Mouse (Mus musculus) myocyte (in vitro differentiated cells): Measurements from ENCODE around the gene Tmem230. TPM values are rescaled to one million over a fixed set of nuclear protein-coding genes. Genes with fewer than 3 reads are reported as not detected.

Source experiments
- H3K27me3 ChIP-seq: one replicate; pipeline ENCODE4 v1.6.1; 2011; ENCODE audit not compliant: control insufficient read depth, insufficient read depth, insufficient read length
- H3K36me3 ChIP-seq: one replicate; pipeline ENCODE4 v1.6.1; 2011; ENCODE audit not compliant: control insufficient read depth, insufficient read depth
- H3K4me2 ChIP-seq: one replicate; pipeline ENCODE4 v1.6.1; 2011; ENCODE audit warnings: low read depth, control low read depth
- H3K4me3 ChIP-seq: one replicate; pipeline ENCODE4 v1.5.1; 2011; ENCODE audit warnings: mild to moderate bottlenecking, control low read depth, moderate library complexity
- H3K79me2 ChIP-seq: one replicate; pipeline ENCODE4 v1.6.1; 2011; ENCODE audit not compliant: control insufficient read depth, insufficient read depth
- H3ac ChIP-seq: one replicate; pipeline ENCODE4 v1.6.1; 2011; ENCODE audit not compliant: control insufficient read depth, insufficient read length
- CEBPB ChIP-seq: IDR thresholded peaks from 2 replicates; pipeline ENCODE4 v1.6.1; 2011; ENCODE audit warnings: mild to moderate bottlenecking, moderate library complexity; ENCODE audit not compliant: poor library complexity, insufficient read depth, severe bottlenecking
- E2F4 ChIP-seq: IDR thresholded peaks from one replicate; pipeline ENCODE4 v1.6.1; 2011; ENCODE audit warnings: mild to moderate bottlenecking, control low read depth, moderate library complexity; ENCODE audit not compliant: insufficient read depth
- MAX ChIP-seq: IDR thresholded peaks from one replicate; pipeline ENCODE4 v1.6.1; 2011; ENCODE audit warnings: low read depth, mild to moderate bottlenecking, control low read depth
- MYOD1 ChIP-seq, 3 experiments: IDR thresholded peaks; one replicate each; pipeline ENCODE4 v1.6.1; 2011; ENCODE audit warnings: control low read depth in 2 of 3, low read depth in 2 of 3, mild to moderate bottlenecking in 2 of 3, moderate library complexity in 1 of 3; ENCODE audit not compliant: insufficient read length in 2 of 3, control insufficient read depth in 1 of 3
- MYOG ChIP-seq, 3 experiments: IDR thresholded peaks; one replicate each; pipeline ENCODE4 v1.6.1; 2011; ENCODE audit warnings: control low read depth in 2 of 3, low read depth in 2 of 3, mild to moderate bottlenecking in 2 of 3; ENCODE audit not compliant: insufficient read length in 2 of 3, control insufficient read depth in 1 of 3, insufficient read depth in 1 of 3
- POLR2A ChIP-seq: IDR thresholded peaks from one replicate; pipeline ENCODE4 v1.6.1; 2011; ENCODE audit warnings: low read depth, mild to moderate bottlenecking, control low read depth, moderate library complexity; ENCODE audit not compliant: insufficient read length
- POLR2AphosphoS2 ChIP-seq: IDR thresholded peaks from one replicate; pipeline ENCODE4 v1.6.1; 2011; ENCODE audit warnings: low read depth, control low read depth; ENCODE audit not compliant: insufficient read length
- REST ChIP-seq: IDR thresholded peaks from one replicate; pipeline ENCODE4 v1.6.1; 2011; ENCODE audit warnings: mild to moderate bottlenecking, control low read depth, moderate library complexity; ENCODE audit not compliant: insufficient read depth, insufficient read length
- SRF ChIP-seq: IDR thresholded peaks from one replicate; pipeline ENCODE4 v1.6.1; 2011; ENCODE audit warnings: low read depth; ENCODE audit not compliant: control insufficient read depth, insufficient read length
- TCF12 ChIP-seq: IDR thresholded peaks from one replicate; pipeline ENCODE4 v1.6.1; 2011; ENCODE audit warnings: mild to moderate bottlenecking, control low read depth; ENCODE audit not compliant: poor library complexity, insufficient read depth, severe bottlenecking
- TCF3 ChIP-seq: IDR thresholded peaks from one replicate; pipeline ENCODE4 v1.6.1; 2011; ENCODE audit warnings: low read depth, control low read depth; ENCODE audit not compliant: insufficient read length
- USF1 ChIP-seq: IDR thresholded peaks from one replicate; pipeline ENCODE4 v1.6.1; 2011; ENCODE audit warnings: low read depth, mild to moderate bottlenecking, control low read depth, moderate library complexity
- polyA plus RNA-seq: library from polyadenylated mRNA; unstranded; fragments of >200 nt; fragmentation: generic; extraction: Trizol; gene quantifications from one replicate; pipeline ENCODE4 v1.2.1, GENCODE M21; 2012; ENCODE audit warnings: missing spikeins

Gene Tmem230
- polyA plus RNA-seq, 1 experiment: 76.6 TPM

DNA sequence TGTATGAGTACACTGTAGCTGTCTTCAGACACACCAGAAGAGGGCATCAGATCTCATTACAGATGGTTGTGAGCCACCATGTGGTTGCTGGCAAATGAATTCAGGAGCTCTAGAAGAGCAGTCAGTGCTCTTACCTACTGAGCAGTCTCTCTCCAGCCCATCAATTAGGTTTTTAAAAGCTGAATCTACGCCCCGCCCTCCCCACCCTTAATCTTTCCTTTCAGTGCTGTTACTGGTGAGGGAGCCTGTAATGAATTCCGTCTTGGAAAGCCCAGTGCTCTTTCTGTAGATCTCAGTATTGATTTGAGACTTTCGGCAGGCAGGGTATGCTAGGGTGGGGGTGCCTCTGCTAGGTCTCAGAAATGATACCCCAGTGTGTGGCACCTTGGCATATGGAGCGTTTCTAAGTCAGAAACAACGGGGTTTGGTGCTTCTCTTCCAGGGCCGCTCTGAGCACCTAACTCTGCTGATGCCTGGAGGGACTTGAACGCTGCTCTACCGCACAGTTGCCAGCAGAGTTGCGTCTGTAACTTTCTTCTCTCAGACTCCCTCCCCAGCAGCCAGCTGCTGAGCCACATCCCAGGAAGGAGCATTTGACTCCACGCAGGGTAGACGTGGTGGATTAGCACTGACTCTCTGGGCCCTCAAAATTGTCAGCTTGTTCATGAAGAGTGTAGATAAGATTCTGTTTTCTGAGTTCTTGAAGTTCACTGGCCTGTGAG, 35.0 kb upstream of the Tmem230 start:
- Histone ChIP-seq H3K36me3 (no peaks in the 10 kb centered on the region), H3K79me2 (peaks cover 38% of the 10 kb centered on the region), H3K4me2 (no peak overlapping the region), H3ac (no peak overlapping the region), H3K27me3 (no peaks in the 10 kb centered on the region), H3K4me3 (no peak overlapping the region)
- TF ChIP-seq TCF12 (no peak), MYOD1 (IDR thresholded peaks at IDR 0.05; ENCODE audit: control insufficient read depth in 1 of 3, insufficient read length in 2 of 3, low read depth in 2 of 3) (peak in 2 of 3 experiments; percentile 21 to 50), MYOG (IDR thresholded peaks at IDR 0.05; ENCODE audit: control insufficient read depth in 1 of 3, insufficient read depth in 1 of 3, insufficient read length in 2 of 3, low read depth in 2 of 3) (no peak)

DNA sequence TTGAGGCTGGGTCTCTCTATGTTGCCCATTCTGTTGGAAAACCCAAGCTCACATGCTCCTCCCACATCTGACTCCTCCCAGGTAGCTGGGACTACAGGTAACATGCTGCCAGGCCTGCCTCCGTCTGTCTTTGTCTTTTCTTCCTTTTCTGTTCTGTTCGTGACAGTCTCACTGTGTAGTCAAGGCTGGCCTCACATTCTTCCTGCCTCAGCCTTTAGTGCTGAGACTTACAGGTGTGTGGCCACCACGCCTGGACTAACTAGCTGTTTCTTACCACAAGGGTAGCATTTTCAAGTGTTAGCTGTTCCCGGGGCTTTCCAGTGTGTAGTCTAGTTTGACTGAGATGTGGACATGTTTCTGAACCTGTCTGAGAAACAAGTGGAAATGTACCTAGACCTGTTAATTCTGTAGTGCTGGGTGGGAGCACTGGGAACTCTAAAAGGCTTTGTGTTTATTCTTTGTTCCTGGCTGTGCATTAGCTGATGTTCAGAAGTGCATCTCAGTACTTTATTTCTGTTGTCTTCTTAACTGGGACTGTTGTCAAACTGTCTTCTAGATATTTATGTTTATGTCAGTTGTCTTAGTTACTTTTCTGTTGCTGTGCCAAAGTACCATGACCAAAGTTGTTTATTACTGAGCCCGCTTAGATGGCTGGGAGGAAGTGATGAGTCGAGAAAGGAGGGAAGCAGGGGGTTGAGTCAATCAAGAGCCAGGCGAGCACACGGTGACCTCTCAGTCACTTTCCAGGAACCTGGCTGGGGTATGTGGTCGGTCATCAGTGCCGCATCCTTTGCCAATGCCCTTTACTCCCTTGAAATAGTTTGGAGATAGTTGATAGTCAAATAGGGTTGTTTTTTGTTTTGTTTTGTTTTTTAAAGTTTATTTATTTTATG, 34.2 kb upstream of the Tmem230 start:
- TF ChIP-seq CEBPB: no peak
- TF ChIP-seq E2F4: no peak
- TF ChIP-seq POLR2AphosphoS2: no peak
- no peak for TF ChIP-seq TCF12
- TF ChIP-seq POLR2A: no peak
- TF ChIP-seq USF1: no peak
- TF ChIP-seq MAX: no peak
- no peak for TF ChIP-seq MYOG (IDR thresholded peaks at IDR 0.05; ENCODE audit: control insufficient read depth in 1 of 3, insufficient read depth in 1 of 3, insufficient read length in 2 of 3, low read depth in 2 of 3)
- TF ChIP-seq TCF3: no peak
- H3K36me3 ChIP-seq: no peaks in the 10 kb centered on the region
- peaks cover 34% of the 10 kb centered on the region for H3K79me2 ChIP-seq
- H3K4me2 ChIP-seq: no peak overlapping the region
- no peaks in the 10 kb centered on the region for H3K27me3 ChIP-seq
- H3K4me3 ChIP-seq: no peak overlapping the region
- no peak overlapping the region for H3ac ChIP-seq

DNA sequence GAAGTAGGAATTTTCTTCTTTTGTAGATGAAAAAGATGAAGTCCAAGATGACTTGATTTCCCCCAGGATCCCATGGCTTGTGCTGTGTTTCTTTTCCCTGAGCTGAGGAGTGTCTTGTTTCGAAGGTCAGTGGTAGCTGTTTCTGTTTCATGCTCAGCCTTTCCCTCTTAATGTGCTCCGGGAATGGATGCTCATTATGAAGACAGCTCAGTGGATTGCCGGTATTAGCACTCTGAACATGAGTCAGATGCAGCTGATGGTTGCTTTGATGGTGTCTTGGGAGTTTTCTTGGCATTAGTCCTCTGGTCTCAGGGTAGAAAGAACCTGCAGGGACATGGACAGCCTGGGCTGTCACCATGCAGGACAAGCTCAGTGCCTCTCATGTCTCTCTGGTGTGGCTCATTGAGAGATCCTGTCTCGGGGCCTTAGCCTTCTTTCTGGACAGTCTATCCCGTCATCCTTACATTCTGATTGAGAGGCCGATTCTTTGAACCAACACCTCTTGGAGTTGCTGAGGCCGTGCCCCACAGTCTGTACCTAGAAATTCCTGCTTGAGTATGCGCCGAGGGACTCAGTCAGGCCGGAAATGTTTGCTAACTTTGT, 33.0 kb upstream of the Tmem230 start:
- TF ChIP-seq TCF12 (no peak), USF1 (no peak), TCF3 (no peak), MYOG (IDR thresholded peaks at IDR 0.05; ENCODE audit: control insufficient read depth in 1 of 3, insufficient read depth in 1 of 3, insufficient read length in 2 of 3, low read depth in 2 of 3) (no peak), POLR2AphosphoS2 (no peak), MAX (no peak), SRF (no peak), E2F4 (no peak), MYOD1 (IDR thresholded peaks at IDR 0.05; ENCODE audit: control insufficient read depth in 1 of 3, insufficient read length in 2 of 3, low read depth in 2 of 3) (no peak), POLR2A (no peak), CEBPB (no peak), REST (no peak)

DNA sequence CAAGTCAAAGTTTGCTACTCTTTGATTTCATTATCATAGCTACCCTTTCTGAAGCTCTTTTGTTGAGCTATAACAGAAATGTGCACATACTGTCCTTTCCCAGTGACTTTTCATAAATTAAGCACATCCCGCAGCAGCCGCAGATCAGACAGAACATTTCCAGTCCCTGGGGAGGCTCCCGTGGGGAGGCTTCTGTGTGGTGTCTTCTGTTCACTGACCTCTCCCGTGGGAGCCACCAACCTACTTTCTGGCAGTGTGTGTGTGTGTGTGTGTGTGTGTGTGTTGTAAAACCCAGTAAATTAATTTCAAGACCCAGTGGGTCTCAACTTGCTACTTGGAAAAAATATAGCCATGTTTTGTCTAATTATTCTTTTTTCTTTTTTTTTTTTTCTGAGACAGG, 32.4 kb upstream of the Tmem230 start:
- Histone ChIP-seq H3ac (no peak overlapping the region), H3K79me2 (peaks cover 40% of the 10 kb centered on the region), H3K36me3 (no peaks in the 10 kb centered on the region), H3K4me3 (no peak overlapping the region), H3K4me2 (no peak overlapping the region), H3K27me3 (no peaks in the 10 kb centered on the region)
- TF ChIP-seq POLR2A: no peak
- no peak for TF ChIP-seq SRF
- TF ChIP-seq REST: no peak
- no peak for TF ChIP-seq POLR2AphosphoS2
- TF ChIP-seq MAX: no peak
- TF ChIP-seq MYOG (IDR thresholded peaks at IDR 0.05; ENCODE audit: control insufficient read depth in 1 of 3, insufficient read depth in 1 of 3, insufficient read length in 2 of 3, low read depth in 2 of 3): no peak
- no peak for TF ChIP-seq E2F4
- TF ChIP-seq CEBPB: no peak
- no peak for TF ChIP-seq USF1
- TF ChIP-seq MYOD1 (IDR thresholded peaks at IDR 0.05; ENCODE audit: control insufficient read depth in 1 of 3, insufficient read length in 2 of 3, low read depth in 2 of 3): no peak
- no peak for TF ChIP-seq TCF12
- no peak for TF ChIP-seq TCF3

More for the DNA sequence above, 33.0 kb upstream of the Tmem230 start:
- H3K27me3 ChIP-seq: no peaks in the 10 kb centered on the region
- peaks cover 38% of the 10 kb centered on the region for H3K79me2 ChIP-seq
- H3K36me3 ChIP-seq: no peaks in the 10 kb centered on the region
- H3K4me3 ChIP-seq: no peak overlapping the region
- no peak overlapping the region for H3K4me2 ChIP-seq
- no peak overlapping the region for H3ac ChIP-seq
